Comparison of ENCODE assay signal across 14 mouse cellular contexts in the genomic region with DNA sequence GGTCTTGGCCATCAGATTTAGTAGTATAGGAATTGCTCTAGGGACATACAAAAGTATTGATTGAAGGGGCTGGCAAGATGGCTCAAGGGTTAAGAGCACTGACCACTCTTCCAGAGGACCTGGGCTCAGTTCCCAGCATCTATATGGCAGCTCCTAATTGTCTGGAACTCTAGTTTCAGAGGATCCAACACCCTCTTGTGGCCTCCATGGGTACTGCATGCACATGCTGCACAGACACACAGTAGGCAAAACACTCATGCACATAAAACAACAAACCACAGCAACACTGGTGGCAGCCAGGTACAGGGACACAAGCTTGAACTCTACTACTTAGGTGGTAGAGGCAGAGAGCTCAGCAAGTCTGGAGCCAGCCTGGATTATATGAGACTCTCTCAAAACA. TPM values are rescaled to one million over a fixed set of nuclear protein-coding genes. Genes with fewer than 3 reads are reported as not detected.
DNase-seq lines count a peak whose midpoint lies in the region; ATAC-seq and TF ChIP-seq lines count a peak whose summit lies in the region.
"Had no signal": no experiment of that assay in that cellular context is flagged by ENCODE, and none has a peak within 500 bp of the region (broad histone marks: within the 10 kb centered on the region; RNA-seq: fewer than 3 reads in every experiment).

No protein-coding gene starts in this region.

- in situ Hi-C loops in CH12.LX (cut with MboI; ENCODE audit: low pct_ligation_motif_present, low pct_unique_long_range_greater_than_20kb, low sequenced_read_pairs): loop anchor here (5.0 kb wide), 3 partner anchors 47 to 443 kb away; a partner anchor contains a TSS

- no peak for TF ChIP-seq POLR2A in CH12.LX (IDR thresholded peaks at IDR 0.05; ENCODE audit: low read depth, low read length)
- TF ChIP-seq POLR2A in bone marrow macrophage, adult 2 months (IDR thresholded peaks at IDR 0.05; ENCODE audit: borderline replicate concordance, low read depth, low read length): no peak

- intact Hi-C loops in gastrocnemius, adult 2 months (cut with DNase I): loop anchor here (5.0 to 10.0 kb wide), 4 partner anchors 33 to 448 kb away; a partner anchor contains a TSS
- intact Hi-C loops in gastrocnemius, postnatal 36 days (cut with DNase I): loop anchor here (5.0 to 10.0 kb wide), 2 partner anchors 195 to 448 kb away; no protein-coding TSS in a partner anchor

- no peak for TF ChIP-seq RAD21 in CH12.LX (IDR thresholded peaks at IDR 0.05; ENCODE audit: low read depth, low read length)

- H3K27ac ChIP-seq in gastrocnemius, adult 2 months: no peak overlapping the region
- H3K27ac ChIP-seq in liver, postnatal 0 days (ENCODE audit: low read depth): no peak overlapping the region
- H3K27ac ChIP-seq in liver, embryonic 12.5 days: no peak overlapping the region
- no peak overlapping the region for H3K27ac ChIP-seq in CH12.LX (ENCODE audit: insufficient read depth, low read depth)
- H3K27ac ChIP-seq in bone marrow macrophage, adult 2 months (ENCODE audit: insufficient read depth, low read depth, low read length): no peak overlapping the region
- H3K27ac ChIP-seq: embryonic facial prominence, embryonic 12.5 days; midbrain, embryonic 15.5 days had no signal

- no peak overlapping the region for H3K4me2 ChIP-seq in liver, postnatal 0 days (ENCODE audit: low read depth, low read length)
- no peak overlapping the region for H3K4me2 ChIP-seq in liver, embryonic 12.5 days
- no peak overlapping the region for H3K4me2 ChIP-seq in CH12.LX (ENCODE audit: insufficient read depth, low read depth, poor library complexity, severe bottlenecking)
- H3K4me2 ChIP-seq: embryonic facial prominence, embryonic 12.5 days; midbrain, embryonic 15.5 days had no signal

- H3K79me2 ChIP-seq in CH12.LX (replicated peaks; ENCODE audit: control insufficient read depth, extremely low read depth, insufficient read depth, poor library complexity, severe bottlenecking): no peaks in the 10 kb centered on the region

- H3K36me3 ChIP-seq in liver, postnatal 0 days (replicated peaks; ENCODE audit: insufficient read depth, low read length): no peaks in the 10 kb centered on the region
- H3K36me3 ChIP-seq in liver, embryonic 12.5 days: no peaks in the 10 kb centered on the region; the same call in 1 of the 2 replicates
- no peaks in the 10 kb centered on the region for H3K36me3 ChIP-seq in CH12.LX (replicated peaks in 1 of 2; ENCODE audit: control insufficient read depth in 1 of 2, insufficient read depth in 1 of 2, low read length in 1 of 2)
- H3K36me3 ChIP-seq: midbrain, embryonic 15.5 days had no signal

- no peak for DNase-seq in gastrocnemius, adult 2 months
- no peak for DNase-seq in gastrocnemius, postnatal 36 days
- no peak for DNase-seq in liver, postnatal 0 days
- DNase-seq in CH12.LX (ENCODE audit: extremely low read depth): no peak
- no peak for DNase-seq in layer of hippocampus, postnatal 36 days
- DNase-seq: heart, postnatal 10 days; left cerebral cortex, postnatal 4 days had no signal

- 0 out of 2 replicates have a peak, but pooled peaks cover 3% of the 10 kb centered on the region for H3K9me3 ChIP-seq in liver, postnatal 0 days (ENCODE audit: low read length)
- no peaks in the 10 kb centered on the region for H3K9me3 ChIP-seq in liver, embryonic 12.5 days (replicated peaks)
- peaks cover 8% of the 10 kb centered on the region for H3K9me3 ChIP-seq in CH12.LX (replicated peaks; ENCODE audit: low read length)
- H3K9me3 ChIP-seq: embryonic facial prominence, embryonic 12.5 days; midbrain, embryonic 15.5 days had no signal

- ATAC-seq in liver, postnatal 0 days: no peak
- ATAC-seq in liver, embryonic 12.5 days: no peak
- ATAC-seq in megakaryocyte progenitor cell, adult 5-6 weeks (replicated peaks; ENCODE audit: poor library complexity): no peak
- ATAC-seq: midbrain, embryonic 15.5 days had no signal

- no peak overlapping the region for H3K9ac ChIP-seq in liver, postnatal 0 days (replicated peaks)
- H3K9ac ChIP-seq in liver, embryonic 12.5 days: no peak overlapping the region
- no peak overlapping the region for H3K9ac ChIP-seq in CH12.LX (ENCODE audit: insufficient read depth, low read depth)
- H3K9ac ChIP-seq: embryonic facial prominence, embryonic 12.5 days; midbrain, embryonic 15.5 days had no signal

- no peak overlapping the region for H3K4me3 ChIP-seq in gastrocnemius, adult 2 months
- no peak overlapping the region for H3K4me3 ChIP-seq in liver, postnatal 0 days (ENCODE audit: low read depth, low read length)
- H3K4me3 ChIP-seq in liver, embryonic 12.5 days: no peak overlapping the region
- no peak overlapping the region for H3K4me3 ChIP-seq in CH12.LX (replicated peaks in 1 of 3; ENCODE audit: low read depth in 2 of 3, low read length in 2 of 3, poor library complexity in 1 of 3)
- H3K4me3 ChIP-seq in bone marrow macrophage, adult 2 months (ENCODE audit: insufficient read depth, low read length): no peak overlapping the region
- H3K4me3 ChIP-seq: embryonic facial prominence, embryonic 12.5 days; midbrain, embryonic 15.5 days had no signal

- no peak for TF ChIP-seq EP300 in liver, postnatal 0 days (IDR thresholded peaks at IDR 0.05; ENCODE audit: low read depth)
- no peak for TF ChIP-seq EP300 in CH12.LX (IDR thresholded peaks at IDR 0.05; ENCODE audit: low read length)

- peaks cover 7% of the 10 kb centered on the region; the same call in 1 of the 2 replicates for H3K4me1 ChIP-seq in liver, postnatal 0 days (ENCODE audit: insufficient read depth)
- H3K4me1 ChIP-seq in liver, embryonic 12.5 days: peaks cover 18% of the 10 kb centered on the region
- H3K4me1 ChIP-seq in CH12.LX (ENCODE audit: control insufficient read depth in 1 of 2, insufficient read depth in 2 of 2): peaks cover 3 to 18% of the 10 kb centered on the region in 2 experiments; a peak in 3 of 4 replicates
- H3K4me1 ChIP-seq in bone marrow macrophage, adult 2 months (ENCODE audit: control insufficient read depth, insufficient read depth, low read length): peaks cover 13% of the 10 kb centered on the region
- H3K4me1 ChIP-seq: midbrain, embryonic 15.5 days had no signal

- 0 out of 2 replicates have a peak, but pooled peaks cover 2% of the 10 kb centered on the region for H3K27me3 ChIP-seq in liver, postnatal 0 days (ENCODE audit: insufficient read depth, low read length)
- H3K27me3 ChIP-seq in liver, embryonic 12.5 days (replicated peaks): peaks cover 14% of the 10 kb centered on the region
- H3K27me3 ChIP-seq in CH12.LX (replicated peaks): peaks cover 34% of the 10 kb centered on the region
- H3K27me3 ChIP-seq: embryonic facial prominence, embryonic 12.5 days had no signal

- dilution Hi-C loops in CH12.LX (cut with MboI; ENCODE audit: extremely low pct_ligation_motif_present, extremely low pct_unique_long_range_greater_than_20kb, low sequenced_read_pairs): no loop called here

- peak; percentile 39 for TF ChIP-seq CTCF in gastrocnemius, adult 2 months (IDR thresholded peaks at IDR 0.05)
- peak; percentile 59 for TF ChIP-seq CTCF in liver, postnatal 0 days (IDR thresholded peaks at IDR 0.05; ENCODE audit: low read depth)
- TF ChIP-seq CTCF in CH12.LX (conservative IDR thresholded peaks at IDR 0.05 in 1 of 2, IDR thresholded peaks at IDR 0.05 in 1 of 2; ENCODE audit: low read depth in 2 of 2, low read length in 2 of 2): peak; percentile 45 to 56
- TF ChIP-seq CTCF in bone marrow macrophage, adult 2 months (IDR thresholded peaks at IDR 0.05; ENCODE audit: low read depth, low read length): peak; percentile 9; the same call in 1 of the 2 replicates

RNA-seq across cellular contexts. Expression of a gene that starts 14.1 kb away (rescaled TPM):
- total RNA-seq in gastrocnemius, adult 2 months (2021): 10 to 100 TPM; 33.7 to 37.5 TPM
- 10 to 100 TPM; 28.1 to 35.5 TPM for total RNA-seq in gastrocnemius, postnatal 36 days (2021)
- polyA plus RNA-seq in liver, postnatal 0 days (2015; fragmentation: Nextera tagmentation; extraction: Ambion mirVana): 13.9 and 15.9 TPM in 2 replicates
- polyA plus RNA-seq in liver, embryonic 12.5 days (2016; fragmentation: Nextera tagmentation; extraction: Ambion mirVana): 46.9 and 48.8 TPM in 2 replicates
- total RNA-seq in CH12.LX (2012; rRNA removed) (50.3 and 50.4 TPM in 2 replicates), CH12.LX (2014; rRNA removed) (32.3 and 38.6 TPM in 2 replicates)
- 53.9 and 60.2 TPM in 2 replicates for polyA plus RNA-seq in CH12.LX (2012; ENCODE audit: insufficient read length, low read depth)
- polyA plus RNA-seq in bone marrow macrophage, adult 2 months (2012; ENCODE audit: insufficient read depth, insufficient read length, missing spikeins): 129 and 144 TPM in 2 replicates
- 111 and 112 TPM in 2 replicates for total RNA-seq in megakaryocyte progenitor cell, adult 5-6 weeks (2015)
- total RNA-seq in megakaryocyte progenitor cell, adult 5-6 weeks (2017): 76.3 and 94.7 TPM in 2 replicates
- 100 to 1,000 TPM; 500 to 531 TPM for total RNA-seq in layer of hippocampus, postnatal 36 days (2021)

RNA-seq across cellular contexts. Expression of a gene that starts 34.6 kb away (rescaled TPM):
- total RNA-seq in gastrocnemius, adult 2 months (2021): 1 to 10 TPM; 2.2 to 6.6 TPM
- 1 to 10 TPM; 3.9 to 5.7 TPM for total RNA-seq in gastrocnemius, postnatal 36 days (2021)
- polyA plus RNA-seq in liver, postnatal 0 days (2015; fragmentation: Nextera tagmentation; extraction: Ambion mirVana): 0.63 TPM in 2 replicates
- 1.9 and 2.3 TPM in 2 replicates for polyA plus RNA-seq in liver, embryonic 12.5 days (2016; fragmentation: Nextera tagmentation; extraction: Ambion mirVana)
- total RNA-seq in CH12.LX (2012; rRNA removed) (0.29 and 0.59 TPM in 2 replicates), CH12.LX (2014; rRNA removed) (0.08 and 0.27 TPM in 2 replicates)
- 1.5 and 2.0 TPM in 2 replicates for polyA plus RNA-seq in CH12.LX (2012; ENCODE audit: insufficient read length, low read depth)
- 3.7 and 5.1 TPM in 2 replicates for polyA plus RNA-seq in bone marrow macrophage, adult 2 months (2012; ENCODE audit: insufficient read depth, insufficient read length, missing spikeins)
- 1.1 and 2.0 TPM in 2 replicates for total RNA-seq in megakaryocyte progenitor cell, adult 5-6 weeks (2015)
- 0.10 and 0.37 TPM in 2 replicates for total RNA-seq in megakaryocyte progenitor cell, adult 5-6 weeks (2017)
- total RNA-seq in layer of hippocampus, postnatal 36 days (2021): 1 to 10 TPM; 3.4 to 4.3 TPM

RNA-seq across cellular contexts. Expression of a gene that starts 44.2 kb away (rescaled TPM):
- not detected for total RNA-seq in gastrocnemius, adult 2 months (2021)
- total RNA-seq in gastrocnemius, postnatal 36 days (2021): not detected
- 0.13 and 0.20 TPM in 2 replicates for polyA plus RNA-seq in liver, postnatal 0 days (2015; fragmentation: Nextera tagmentation; extraction: Ambion mirVana)
- 2.3 and 2.5 TPM in 2 replicates for polyA plus RNA-seq in liver, embryonic 12.5 days (2016; fragmentation: Nextera tagmentation; extraction: Ambion mirVana)
- total RNA-seq in CH12.LX (2012; rRNA removed): 0.25 TPM in 2 replicates
- total RNA-seq in CH12.LX (2014; rRNA removed): not detected in 2 replicates
- polyA plus RNA-seq in CH12.LX (2012; ENCODE audit: insufficient read length, low read depth): 3.8 TPM in 2 replicates
- not detected in 2 replicates for polyA plus RNA-seq in bone marrow macrophage, adult 2 months (2012; ENCODE audit: insufficient read depth, insufficient read length, missing spikeins)
- not detected in 2 replicates for total RNA-seq in megakaryocyte progenitor cell, adult 5-6 weeks (2015)
- 0.21 and 0.95 TPM in 2 replicates for total RNA-seq in megakaryocyte progenitor cell, adult 5-6 weeks (2017)
- not detected for total RNA-seq in layer of hippocampus, postnatal 36 days (2021)
- total RNA-seq: gastrocnemius, adult 8-10 months; heart, postnatal 10 days; left cerebral cortex, postnatal 4 days had no signal
- polyA plus RNA-seq: large intestine, adult 2 months had no signal

RNA-seq across cellular contexts. Expression of a gene that starts 57.7 kb away (rescaled TPM):
- total RNA-seq in gastrocnemius, adult 2 months (2021): under 1 TPM; 0.51 to 0.92 TPM
- total RNA-seq in gastrocnemius, postnatal 36 days (2021): 1 to 10 TPM; 1.4 to 4.3 TPM
- polyA plus RNA-seq in liver, postnatal 0 days (2015; fragmentation: Nextera tagmentation; extraction: Ambion mirVana): 5.0 and 6.8 TPM in 2 replicates
- polyA plus RNA-seq in liver, embryonic 12.5 days (2016; fragmentation: Nextera tagmentation; extraction: Ambion mirVana): 137 and 140 TPM in 2 replicates
- total RNA-seq in CH12.LX (2012; rRNA removed) (0.25 and 0.38 TPM in 2 replicates), CH12.LX (2014; rRNA removed) (0.34 TPM in 1 of 2 replicates, not detected in the other)
- 2.4 and 3.1 TPM in 2 replicates for polyA plus RNA-seq in CH12.LX (2012; ENCODE audit: insufficient read length, low read depth)
- 1.0 and 3.4 TPM in 2 replicates for polyA plus RNA-seq in bone marrow macrophage, adult 2 months (2012; ENCODE audit: insufficient read depth, insufficient read length, missing spikeins)
- total RNA-seq in megakaryocyte progenitor cell, adult 5-6 weeks (2015): 0.32 and 0.86 TPM in 2 replicates
- total RNA-seq in megakaryocyte progenitor cell, adult 5-6 weeks (2017): 0.12 and 0.30 TPM in 2 replicates
- 10 to 100 TPM; 25.4 to 29.4 TPM for total RNA-seq in layer of hippocampus, postnatal 36 days (2021)

Comparison
In these comparisons a context has a peak if more than half of its experiments do, and no peak if none do; other contexts are left out.
1. CTCF ChIP-seq: peak in every context shown above with its lines; median percentile 59 in liver, postnatal 0 days; 50 in CH12.LX; 39 in gastrocnemius, adult 2 months; 9 in bone marrow macrophage, adult 2 months.
2. RNA of a gene that starts 14.1 kb away (total RNA-seq): 500 to 531 TPM in layer of hippocampus, postnatal 36 days; 76.3 to 112 TPM in megakaryocyte progenitor cell, adult 5-6 weeks, 32.3 to 50.4 TPM in CH12.LX, 33.7 to 37.5 TPM in gastrocnemius, adult 2 months and 28.1 to 35.5 TPM in gastrocnemius, postnatal 36 days; every median in the first group is over 4 times any median in the second.